Mouse (Mus musculus) lung, adult 2 months (tissue): Measurements from ENCODE around the gene Rpp30.

Experiments
- CTCF ChIP-seq: fragments of 200-500 bp; IDR thresholded peaks from 2 replicates; pipeline ENCODE4 v1.5.1; 2011; ENCODE audit warnings: mild to moderate bottlenecking, low read length, control low read depth; ENCODE audit not compliant: insufficient read depth
- POLR2A ChIP-seq: fragments of 200-500 bp; IDR thresholded peaks from 2 replicates; pipeline ENCODE4 v1.6.1; 2011; ENCODE audit warnings: low read depth, mild to moderate bottlenecking, control low read depth, low read length, borderline replicate concordance; ENCODE audit errors: extremely low read depth

- TF ChIP-seq CTCF, result no peak
- no peak for TF ChIP-seq POLR2A
Observed at GRCm38 (mm10) chr19:36112007-36112406, 28.5 kb downstream of the Rpp30 start.
